Mouse (Mus musculus) intestine, postnatal 0 days (tissue): Measurements from ENCODE around the gene Dnah17. TPM values are rescaled to one million over a fixed set of nuclear protein-coding genes. Genes with fewer than 3 reads are reported as not detected.

ENCODE experiments used
- ATAC-seq: fragments of 200-750 bp; cut with Nextera tagmentation; 2 replicates; pipeline ENCODE4 v1.8.0; 2017; ENCODE audit warnings: mild to moderate bottlenecking, moderate TSS enrichment, moderate library complexity
- H3K27ac ChIP-seq: fragments of 300-500 bp; sonication (generic); 2 replicates; pipeline ENCODE4 v1.5.1; 2014; ENCODE audit warnings: mild to moderate bottlenecking, low read depth, low read length, moderate library complexity
- H3K27me3 ChIP-seq: fragments of 300-500 bp; sonication (generic); replicated peaks from 2 replicates; pipeline ENCODE4 v1.6.1; 2014; ENCODE audit warnings: low read length, mixed read lengths; ENCODE audit not compliant: control insufficient read depth, insufficient read depth
- H3K36me3 ChIP-seq: fragments of 300-500 bp; sonication (generic); 2 replicates; pipeline ENCODE4 v1.6.1; 2014; ENCODE audit warnings: mild to moderate bottlenecking, moderate library complexity; ENCODE audit not compliant: control insufficient read depth, insufficient read depth
- H3K4me1 ChIP-seq: fragments of 300-500 bp; sonication (generic); replicated peaks from 2 replicates; pipeline ENCODE4 v1.6.1; 2014; ENCODE audit warnings: antibody characterized with exemption, low read length, mixed read lengths; ENCODE audit not compliant: control insufficient read depth, insufficient read depth
- H3K4me2 ChIP-seq: fragments of 300-500 bp; sonication (generic); replicated peaks from 2 replicates; pipeline ENCODE4 v1.6.1; 2014; ENCODE audit warnings: low read depth, mild to moderate bottlenecking, moderate library complexity
- H3K4me3 ChIP-seq: fragments of 300-500 bp; sonication (generic); 2 replicates; pipeline ENCODE4 v1.5.1; 2014; ENCODE audit warnings: low read depth, low read length
- H3K9ac ChIP-seq: fragments of 300-500 bp; sonication (generic); 2 replicates; pipeline ENCODE4 v1.6.1; 2014; ENCODE audit warnings: mild to moderate bottlenecking, low read depth, low read length
- H3K9me3 ChIP-seq: fragments of 300-500 bp; sonication (generic); 2 replicates; pipeline ENCODE4 v1.6.1; 2016; ENCODE audit warnings: mixed run types; ENCODE audit not compliant: control insufficient read depth
- CTCF ChIP-seq: sonication (generic); IDR thresholded peaks from 2 replicates; pipeline ENCODE4 v1.5.1; 2016; ENCODE audit warnings: low read depth, mild to moderate bottlenecking, control low read depth, antibody characterized with exemption, moderate library complexity
- WGBS: fragments of 180-500 bp; shearing (Covaris S2); extraction: QIAGEN DNeasy Blood & Tissue Kit; methylation state at CpG from one replicate; pipeline ENCODE4 v1.1.7; 2014; 5-methylcytosine and 5-hydroxymethylcytosine counted together
- polyA plus RNA-seq: library from polyadenylated mRNA; unstranded; fragments of >200 nt; fragmentation: Nextera tagmentation; extraction: Ambion mirVana; gene quantifications from 2 replicates; pipeline ENCODE4 v1.2.1, GENCODE M21; 2015

The Dnah17 gene
- polyA plus RNA-seq, 1 experiment from 2014 or later = 0.03 TPM

- no peaks in the 10 kb centered on the region for H3K9me3 ChIP-seq
- H3K36me3 ChIP-seq = no peaks in the 10 kb centered on the region
- no peaks in the 10 kb centered on the region for H3K4me1 ChIP-seq
- ATAC-seq = no peak
- 79% methylated on average over 8 of the region's 8 CpGs for WGBS
- no peak overlapping the region for H3K27ac ChIP-seq
- no peaks in the 10 kb centered on the region for H3K27me3 ChIP-seq
- H3K9ac ChIP-seq = no peak overlapping the region
- H3K4me3 ChIP-seq = no peak overlapping the region
- no peak for TF ChIP-seq CTCF
- H3K4me2 ChIP-seq = no peak overlapping the region
Observed at GRCm38 (mm10) chr11:118156480-118157060, 26.1 kb upstream of the Dnah17 start.

- Histone ChIP-seq H3K36me3 (no peaks in the 10 kb centered on the region), H3K27ac (no peak overlapping the region), H3K9me3 (no peaks in the 10 kb centered on the region), H3K27me3 (no peaks in the 10 kb centered on the region), H3K9ac (no peak overlapping the region), H3K4me3 (no peak overlapping the region), H3K4me2 (no peak overlapping the region), H3K4me1 (peaks cover 8% of the 10 kb centered on the region)
- no peak for TF ChIP-seq CTCF
- WGBS = 69% methylated on average over 4 of the region's 4 CpGs
- no peak for ATAC-seq
Observed at GRCm38 (mm10) chr11:118152964-118153363, 22.5 kb upstream of the Dnah17 start.

- no peak for ATAC-seq
- Histone ChIP-seq H3K27me3 (no peaks in the 10 kb centered on the region), H3K4me2 (no peak overlapping the region), H3K9me3 (no peaks in the 10 kb centered on the region), H3K36me3 (no peaks in the 10 kb centered on the region), H3K9ac (no peak overlapping the region), H3K27ac (no peak overlapping the region), H3K4me3 (no peak overlapping the region), H3K4me1 (peaks cover 8% of the 10 kb centered on the region)
- TF ChIP-seq CTCF = no peak
- 84% methylated on average over 5 of the region's 5 CpGs for WGBS
Observed at GRCm38 (mm10) chr11:118151423-118152180, 21.2 kb upstream of the Dnah17 start.

- no peaks in the 10 kb centered on the region for H3K9me3 ChIP-seq
- no peak overlapping the region for H3K27ac ChIP-seq
- no peaks in the 10 kb centered on the region for H3K27me3 ChIP-seq
- ATAC-seq = no peak
- TF ChIP-seq CTCF = 0 out of 2 replicates have a peak, but pooled peaks have one; percentile 6
- H3K4me1 ChIP-seq = peaks cover 13% of the 10 kb centered on the region
- H3K4me2 ChIP-seq = no peak overlapping the region
- H3K9ac ChIP-seq = no peak overlapping the region
- H3K36me3 ChIP-seq = no peaks in the 10 kb centered on the region
- 55% methylated on average over 9 of the region's 9 CpGs for whole genome bisulfite sequencing
- H3K4me3 ChIP-seq = no peak overlapping the region
Observed at GRCm38 (mm10) chr11:118150115-118150701, 19.8 kb upstream of the Dnah17 start.

- Histone ChIP-seq H3K9me3 (no peaks in the 10 kb centered on the region), H3K9ac (no peak overlapping the region), H3K27ac (peak overlapping the region; percentile 46; the same call in 1 of the 2 replicates), H3K27me3 (no peaks in the 10 kb centered on the region), H3K36me3 (no peaks in the 10 kb centered on the region), H3K4me3 (no peak overlapping the region), H3K4me2 (peak overlapping the region; percentile 6; the same call in 1 of the 2 replicates), H3K4me1 (peaks cover 13% of the 10 kb centered on the region)
- ATAC-seq = peak; percentile 55
- TF ChIP-seq CTCF = no peak
- 41% methylated on average over 9 of the region's 9 CpGs for WGBS
Observed at GRCm38 (mm10) chr11:118147877-118148637, 17.6 kb upstream of the Dnah17 start.

GRCm38 (mm10) chr11:118146446-118146845, 16.0 kb upstream of the Dnah17 start:
- Histone ChIP-seq H3K4me3 (no peak overlapping the region), H3K4me1 (peaks cover 13% of the 10 kb centered on the region), H3K4me2 (peak overlapping the region; percentile 35; the same call in 1 of the 2 replicates), H3K9me3 (no peaks in the 10 kb centered on the region), H3K9ac (no peak overlapping the region), H3K27me3 (no peaks in the 10 kb centered on the region), H3K27ac (peak overlapping the region; percentile 76; the same call in 1 of the 2 replicates), H3K36me3 (no peaks in the 10 kb centered on the region)
- no peak for ATAC-seq
- no peak for TF ChIP-seq CTCF
- WGBS = 90% methylated on average over 10 of the region's 10 CpGs
